In genomic region chr14:105354121-105354520, GRCm38 (mm10) we compare ENCODE assay signal across 18 mouse cellular contexts.
"Had no signal": no experiment of that assay in that cellular context is flagged by ENCODE, and none has a peak within 500 bp of the region (broad histone marks: within the 10 kb centered on the region; RNA-seq: fewer than 3 reads in every experiment).

No protein-coding gene starts in this region.

- H3K9me3 ChIP-seq: kidney, embryonic 15.5 days; limb, embryonic 10.5 days; limb, embryonic 13.5 days; liver, embryonic 12.5 days; liver, embryonic 15.5 days; midbrain, embryonic 10.5 days had no signal

- H3K27me3 ChIP-seq: kidney, embryonic 15.5 days; limb, embryonic 13.5 days; liver, embryonic 12.5 days; liver, embryonic 15.5 days had no signal

- H3K36me3 ChIP-seq: kidney, embryonic 15.5 days; limb, embryonic 10.5 days; limb, embryonic 13.5 days; liver, embryonic 12.5 days; liver, embryonic 15.5 days; midbrain, embryonic 10.5 days had no signal

- H3K4me2 ChIP-seq: kidney, embryonic 15.5 days; limb, embryonic 13.5 days; liver, embryonic 12.5 days; liver, embryonic 15.5 days had no signal

- H3K9ac ChIP-seq: kidney, embryonic 15.5 days; limb, embryonic 13.5 days; liver, embryonic 12.5 days; liver, embryonic 15.5 days had no signal

- ATAC-seq: liver, embryonic 12.5 days had no signal

- DNase-seq: kidney, adult 11 months; kidney, adult 8-10 months; kidney, postnatal 14 days; layer of hippocampus, adult 9-11 months; liver; lung, adult 18-20 months; lung, postnatal 14 days; midbrain, embryonic 14.5 days; thymus, adult 18-20 months; thymus, postnatal 36 days had no signal

- H3K4me1 ChIP-seq: limb, embryonic 10.5 days; limb, embryonic 13.5 days; liver, embryonic 12.5 days; liver, embryonic 15.5 days; midbrain, embryonic 10.5 days had no signal

- H3K4me3 ChIP-seq: kidney, embryonic 15.5 days; layer of hippocampus, adult 2 months; limb, embryonic 10.5 days; limb, embryonic 13.5 days; liver, embryonic 12.5 days; liver, embryonic 15.5 days; midbrain, embryonic 10.5 days had no signal

- H3K27ac ChIP-seq: kidney, embryonic 15.5 days; layer of hippocampus, adult 2 months; limb, embryonic 10.5 days; limb, embryonic 13.5 days; liver, embryonic 12.5 days; liver, embryonic 15.5 days; macrophage; midbrain, embryonic 10.5 days had no signal
